Mouse (Mus musculus) layer of hippocampus, postnatal 36 days (tissue): Measurements from ENCODE around the gene Rora. TPM values are rescaled to one million over a fixed set of nuclear protein-coding genes. Genes with fewer than 3 reads are reported as not detected.

Source experiments
- DNase-seq, 2 experiments: peaks; one replicate each; pipeline ENCODE4 v3.0.0; 2022
- total RNA-seq, 2 experiments: library from RNA; stranded (reverse); gene quantifications; 2 replicates each; pipeline ENCODE4 v1.2.3; 2021

The Rora gene
- total RNA-seq, 2 experiments from 2014 or later, result 30.2 to 35.3 TPM

DNA sequence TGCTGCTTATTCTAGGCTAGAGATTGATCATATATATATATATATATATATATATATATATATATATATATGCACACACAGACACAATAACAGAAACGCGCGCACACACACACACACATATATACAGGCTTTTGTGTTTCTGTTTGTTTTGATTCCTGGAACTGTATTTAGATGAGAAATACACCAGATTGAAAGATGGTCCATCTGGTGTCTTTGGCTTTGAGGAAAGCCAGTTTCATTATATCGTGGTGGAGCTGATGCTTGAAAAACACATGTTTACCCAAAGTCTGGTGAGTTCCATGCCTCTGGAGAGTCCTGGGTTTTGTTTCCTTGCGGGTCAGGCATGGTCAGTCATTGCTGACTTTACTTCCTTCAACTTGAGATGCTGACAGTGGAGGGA lies 169.7 kb downstream of the Rora start:
- DNase-seq, result peak in 1 of 2 experiments; percentile 10

DNA sequence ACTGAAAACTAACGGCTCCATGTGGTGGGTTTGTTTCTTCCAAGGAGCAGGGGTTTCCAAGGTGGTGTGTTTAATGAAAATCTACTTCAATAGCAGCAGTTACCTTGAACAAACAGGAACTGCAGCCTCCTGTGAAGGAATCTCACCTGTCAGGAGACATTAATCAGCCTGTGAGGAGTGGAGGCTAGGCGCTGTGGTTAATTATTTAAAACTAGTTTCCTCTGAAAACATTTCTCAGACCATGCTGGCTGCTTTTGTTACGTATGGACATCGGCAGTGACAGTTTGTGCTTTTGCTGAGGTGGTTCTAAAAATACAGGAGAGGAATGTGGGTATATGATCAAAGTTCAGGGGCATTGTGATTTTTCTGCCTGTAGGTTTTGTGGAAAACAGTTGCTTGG lies 171.5 kb downstream of the Rora start:
- DNase-seq, result no peak

DNA sequence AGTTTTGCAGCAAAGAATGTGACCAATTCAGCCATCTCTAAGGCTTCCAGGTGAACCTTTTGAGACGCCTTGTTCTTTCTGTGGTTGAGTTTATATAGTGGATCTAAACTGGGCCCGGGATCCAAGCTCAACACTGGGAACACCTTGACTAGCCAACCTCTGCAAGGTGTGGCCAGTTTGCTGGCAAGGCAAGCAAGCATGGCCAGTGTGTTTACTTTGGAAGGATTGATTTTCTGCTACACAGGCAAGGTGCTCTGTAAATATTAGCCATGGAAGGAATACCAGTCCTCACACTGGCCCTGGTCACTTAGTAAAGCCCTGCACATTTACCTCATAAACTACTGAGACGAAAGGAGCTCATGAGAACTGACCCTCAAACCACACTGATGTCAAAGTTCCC lies 172.3 kb downstream of the Rora start:
- DNase-seq, result no peak

DNA sequence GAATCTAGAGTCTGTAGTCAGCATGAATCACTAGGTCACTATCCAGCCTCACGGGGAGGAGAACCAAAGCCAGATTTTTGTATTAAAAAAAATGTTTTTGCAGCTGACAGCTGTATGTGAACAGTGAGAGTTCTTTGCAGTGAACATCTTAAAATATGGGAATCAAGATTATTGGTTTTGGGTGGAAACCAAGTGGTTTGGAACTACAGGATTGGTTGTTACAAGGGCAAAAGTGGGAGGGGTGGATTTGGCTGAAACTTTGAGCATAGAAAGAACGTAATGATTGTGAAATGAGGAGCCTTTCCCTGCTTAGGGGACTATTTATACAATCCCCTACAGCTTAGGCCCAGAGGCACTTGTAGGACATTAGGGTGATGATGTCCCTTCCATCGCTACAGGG lies 173.9 kb downstream of the Rora start:
- no peak for DNase-seq

- DNase-seq, result peak; percentile 7 to 19
Observed at GRCm38 (mm10) chr9:68829903-68830302, 176.3 kb downstream of the Rora start.

- no peak for DNase-seq
Observed at GRCm38 (mm10) chr9:68833323-68833722, 179.7 kb downstream of the Rora start.

DNA sequence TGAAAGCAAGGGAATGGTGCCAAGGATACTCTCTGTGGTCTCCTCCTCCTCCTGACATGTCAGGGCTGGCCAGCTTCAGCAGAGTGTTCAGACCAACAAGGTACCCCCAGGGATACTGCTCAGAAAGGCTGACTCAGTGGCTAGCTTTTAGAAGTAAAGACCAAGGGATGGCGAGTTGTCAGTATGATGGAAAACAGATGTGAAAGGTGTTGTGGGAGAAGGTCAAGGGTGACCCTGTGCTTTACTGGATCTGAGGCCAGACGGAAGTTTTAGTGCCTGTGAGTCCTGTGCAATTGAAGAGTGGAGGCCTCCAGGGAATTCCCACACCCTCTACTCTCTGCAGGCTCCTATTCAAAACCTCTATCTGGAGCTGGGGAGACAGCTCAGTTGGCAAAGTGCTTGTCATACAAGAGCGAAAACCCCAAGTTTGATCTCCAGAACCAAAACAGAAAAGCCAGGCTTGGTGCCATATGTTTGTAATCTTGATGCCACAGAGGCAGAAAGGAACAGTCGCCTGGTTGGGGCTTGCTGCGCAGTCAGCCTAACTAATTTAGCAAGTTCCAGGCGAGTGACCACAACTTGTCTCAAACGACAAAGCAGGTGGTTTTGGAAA lies 181.6 kb downstream of the Rora start:
- no peak for DNase-seq

DNA sequence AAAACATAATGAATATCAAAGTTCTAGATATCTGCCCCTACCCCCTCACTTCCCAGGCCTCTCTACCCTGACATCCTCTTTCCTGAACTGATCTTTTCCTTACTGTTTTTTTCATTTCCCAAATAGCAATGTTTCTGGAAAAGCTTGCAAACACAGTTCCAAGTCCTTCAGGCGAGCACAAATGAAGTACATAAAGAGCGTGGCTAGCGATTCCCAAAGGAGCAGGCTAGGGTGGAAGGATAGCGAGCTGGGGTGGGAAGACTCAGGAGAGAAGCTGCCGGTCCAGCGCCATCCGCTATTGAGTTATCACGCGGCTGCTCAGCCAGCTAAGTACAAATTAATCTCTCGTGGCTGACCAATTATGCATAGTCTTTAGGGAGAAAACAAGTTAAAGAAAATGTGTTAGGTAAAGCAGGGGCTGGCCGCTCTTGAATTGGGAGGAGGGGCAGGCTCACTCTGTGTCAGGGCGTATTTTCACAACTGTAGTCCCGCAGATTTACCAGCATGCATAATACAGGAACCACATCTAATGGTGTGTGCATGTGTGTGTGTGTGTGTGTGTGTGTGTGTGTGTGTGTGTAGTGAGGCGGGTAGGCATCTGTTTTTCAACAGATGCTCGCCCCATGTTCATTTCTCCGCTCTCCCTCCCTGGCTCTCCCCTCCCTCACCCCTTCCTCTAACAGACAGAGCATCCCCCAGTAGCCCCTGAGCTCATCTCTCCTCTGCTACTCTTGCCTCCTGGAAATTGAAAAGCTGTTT lies 188.7 kb downstream of the Rora start:
- no peak for DNase-seq

DNA sequence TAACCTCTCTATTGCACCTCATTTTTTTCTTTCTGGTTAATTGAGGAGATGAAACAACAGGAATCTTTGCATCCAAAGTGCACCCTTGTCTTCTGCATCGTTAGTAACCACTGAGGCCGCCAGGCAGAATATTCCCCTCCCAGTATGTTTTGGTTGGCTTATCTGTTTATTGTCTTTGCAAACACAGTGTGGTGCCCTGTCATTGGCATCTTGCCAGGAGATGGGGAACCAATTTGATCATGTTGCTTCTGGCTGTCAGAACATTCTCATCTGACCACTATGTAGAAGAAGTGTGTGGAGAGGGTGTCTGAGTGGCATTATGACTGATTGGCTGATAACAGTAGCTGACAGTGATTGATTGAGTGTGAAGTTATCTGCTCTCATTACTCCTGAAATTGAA lies 192.0 kb downstream of the Rora start:
- no peak for DNase-seq

DNA sequence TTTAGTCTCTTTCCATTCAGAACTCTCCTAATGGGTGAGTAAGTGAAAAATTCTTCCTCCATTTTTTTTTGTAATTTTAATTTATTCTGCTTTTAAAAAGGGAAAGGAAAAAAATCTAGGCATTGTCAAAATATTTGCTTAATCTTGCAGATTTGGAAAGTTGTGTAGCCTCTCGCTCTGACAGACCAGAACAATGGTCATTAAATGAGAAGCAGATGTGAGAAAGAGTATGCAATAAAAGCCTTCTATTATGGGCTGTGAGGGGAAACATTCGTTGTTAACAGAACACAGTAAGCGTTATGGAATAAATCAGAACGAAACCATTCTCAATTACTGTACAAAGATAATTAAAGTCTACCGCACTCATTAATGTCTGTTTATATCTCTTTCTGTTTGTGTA lies 196.7 kb downstream of the Rora start:
- DNase-seq, result no peak

DNA sequence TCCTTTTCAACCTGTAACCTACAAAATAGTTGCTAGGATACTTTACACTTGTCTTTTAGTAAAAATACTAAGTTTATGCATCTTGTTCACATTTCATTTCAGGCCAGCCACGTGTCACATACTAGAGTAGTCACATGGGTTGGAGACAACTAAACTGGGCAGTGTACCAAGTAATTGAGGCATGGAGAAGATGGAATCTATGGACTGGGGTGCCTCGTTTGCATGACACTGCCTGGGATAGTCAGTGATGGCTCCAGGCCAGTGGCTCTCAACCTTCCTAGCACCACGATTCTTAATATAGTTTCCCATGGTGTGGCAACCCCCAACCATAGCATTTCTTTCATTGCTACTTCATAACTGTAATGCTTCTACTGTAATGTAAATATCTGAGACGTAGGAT lies 198.6 kb downstream of the Rora start:
- DNase-seq, result no peak

- no peak for DNase-seq
Observed at GRCm38 (mm10) chr9:68852934-68853333, 199.3 kb downstream of the Rora start.

- DNase-seq, result no peak
Observed at GRCm38 (mm10) chr9:68859500-68859899, 205.9 kb downstream of the Rora start.

- DNase-seq, result no peak
Observed at GRCm38 (mm10) chr9:68866317-68866716, 212.7 kb downstream of the Rora start.

DNA sequence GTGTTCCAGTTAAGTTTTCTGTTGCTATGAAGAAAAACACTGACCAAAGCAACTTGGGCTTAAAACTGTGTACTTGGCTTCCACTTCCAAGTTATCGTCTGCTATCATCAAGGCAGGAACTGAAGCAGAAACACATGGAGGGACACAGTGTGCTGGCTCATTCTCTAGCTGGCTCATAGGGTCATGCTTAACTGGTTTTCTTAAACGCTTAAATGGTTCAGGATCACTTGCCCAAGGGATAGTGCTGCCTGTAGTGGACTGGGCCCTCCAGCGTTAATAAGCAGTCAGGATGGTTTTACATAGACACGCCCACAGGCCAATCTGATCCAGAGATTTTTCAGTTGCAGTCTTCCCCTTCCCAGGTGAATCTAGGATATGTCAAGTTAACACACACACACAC lies 220.3 kb downstream of the Rora start:
- no peak for DNase-seq

DNA sequence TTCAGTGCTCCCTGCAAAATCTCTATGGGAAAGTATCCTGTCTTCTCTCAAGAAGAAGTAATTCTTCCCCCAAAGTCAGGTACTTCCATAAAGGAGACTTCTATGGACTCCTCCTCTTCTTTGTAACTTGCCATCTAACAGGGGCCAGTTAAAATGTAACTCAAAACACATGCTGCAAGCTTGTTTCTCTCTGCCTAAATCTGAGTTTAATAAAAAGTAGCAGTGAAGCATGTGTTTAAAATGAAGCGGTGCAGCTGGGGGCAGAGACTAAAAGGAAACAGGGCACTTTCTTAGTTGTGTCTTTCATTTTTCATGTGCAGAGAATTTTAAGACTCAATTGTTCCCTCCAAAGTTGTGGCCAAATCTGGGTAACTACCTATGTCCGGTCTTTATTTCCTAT lies 221.0 kb downstream of the Rora start:
- DNase-seq, result no peak

DNA sequence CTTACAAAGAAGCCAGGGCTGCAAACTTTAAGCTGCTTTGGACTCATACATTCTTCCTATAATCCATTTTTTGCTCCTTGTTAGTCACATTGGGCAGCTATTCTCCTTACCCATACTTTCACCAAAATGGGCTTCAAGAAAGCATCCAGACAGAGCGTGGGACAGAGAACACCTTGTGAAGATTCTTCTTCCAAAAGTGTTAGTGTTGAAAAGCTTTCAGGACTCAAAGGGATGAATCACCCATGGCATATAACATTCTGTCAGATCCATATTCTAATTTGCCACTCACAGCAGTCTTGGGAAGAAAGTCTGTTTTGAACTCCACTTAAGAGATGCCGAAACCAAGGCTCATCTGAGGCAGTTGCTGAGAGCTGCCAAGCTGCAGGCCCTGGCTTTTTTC lies 222.2 kb downstream of the Rora start:
- DNase-seq, result no peak

GRCm38 (mm10) chr9:68876289-68876688 lies 222.7 kb downstream of the Rora start:
- no peak for DNase-seq

DNA sequence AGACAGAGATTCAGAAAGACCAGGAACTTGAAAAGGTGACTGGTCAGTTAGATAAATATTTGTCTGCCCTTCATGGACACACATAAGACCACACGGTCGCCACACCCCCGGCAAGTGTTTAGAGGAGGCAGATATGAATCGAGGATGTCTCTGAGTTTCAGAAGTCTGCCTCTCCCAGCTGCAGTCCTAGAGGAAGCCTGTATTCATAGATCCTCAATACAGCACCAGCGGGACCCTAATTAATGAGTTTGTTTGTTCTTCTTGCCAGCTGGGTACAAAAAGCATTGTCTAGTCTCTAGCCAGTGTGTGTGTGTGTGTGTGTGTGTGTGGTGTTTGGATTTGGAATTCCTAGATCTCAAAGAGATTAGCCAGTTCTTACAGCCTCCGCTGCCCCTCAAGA lies 228.3 kb downstream of the Rora start:
- no peak for DNase-seq

DNA sequence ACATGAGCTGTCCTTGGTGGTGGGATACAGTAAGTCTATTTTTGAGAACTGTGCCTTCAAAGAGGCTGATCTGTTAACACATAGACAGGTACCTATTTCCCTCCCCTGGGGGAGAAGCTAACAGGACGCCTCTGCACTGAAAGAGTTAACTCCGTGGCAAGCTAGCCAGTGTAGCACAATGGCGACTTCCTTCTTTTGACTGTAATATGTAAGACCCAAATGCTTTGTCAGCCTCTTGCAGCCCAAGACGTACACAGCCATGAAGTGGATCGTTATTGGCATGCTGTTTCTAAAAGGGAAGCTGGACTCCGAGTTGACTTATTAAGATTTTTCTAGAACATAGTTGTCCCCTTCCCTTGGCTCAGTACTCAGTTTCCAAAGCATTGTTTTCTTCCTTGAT lies 229.4 kb downstream of the Rora start:
- no peak for DNase-seq

DNA sequence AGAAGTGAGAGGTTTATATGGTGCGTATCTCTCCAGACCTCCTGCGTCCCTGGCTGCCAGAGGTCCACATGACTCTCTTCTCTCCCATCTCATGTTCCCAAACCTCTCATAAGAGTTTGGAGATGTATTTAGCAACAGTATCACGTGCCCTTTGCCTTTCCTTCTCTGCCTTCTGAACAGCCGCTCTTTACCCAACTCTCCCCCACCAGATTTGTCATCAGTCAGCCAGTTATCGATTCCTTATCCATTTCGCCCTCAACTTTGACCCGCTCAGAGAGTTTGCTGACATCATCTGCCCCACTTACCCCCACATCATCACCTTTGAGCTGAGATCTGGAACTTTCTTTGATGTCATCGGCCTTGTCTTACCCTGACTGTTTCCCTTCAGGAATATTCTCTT lies 230.1 kb downstream of the Rora start:
- no peak for DNase-seq

GRCm38 (mm10) chr9:68884451-68885035 lies 231.0 kb downstream of the Rora start:
- DNase-seq, result no peak

DNA sequence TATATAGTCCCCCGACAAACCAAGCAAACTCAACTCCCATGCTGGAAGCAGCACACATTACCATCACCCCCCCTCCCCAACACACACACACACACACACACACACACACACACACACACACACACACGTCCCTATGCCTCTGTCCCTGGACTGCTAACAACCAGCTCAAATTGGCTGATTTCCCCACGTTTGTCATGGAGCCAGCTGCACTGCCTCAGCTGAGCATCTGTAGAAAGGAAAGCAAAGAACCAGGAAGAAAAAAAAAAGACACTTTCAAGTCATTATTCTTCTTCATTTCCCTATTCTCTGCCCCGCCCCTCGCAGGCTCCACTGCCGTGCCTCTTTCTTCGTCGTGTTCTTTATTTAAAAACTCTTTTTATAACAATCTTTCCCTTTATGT lies 235.1 kb downstream of the Rora start:
- peak; percentile 24 to 35 for DNase-seq

- no peak for DNase-seq
Observed at GRCm38 (mm10) chr9:68891431-68891830, 237.8 kb downstream of the Rora start.
